Mouse (Mus musculus) skeletal muscle tissue, adult 2 months (tissue): ENCODE data around the gene Btg2.

Experiments
- DNase-seq: peaks from one replicate; pipeline ENCODE4 v3.0.0-alpha.2; 2012; ENCODE audit warnings: low read depth, low spot score

The Btg2 gene

DNA sequence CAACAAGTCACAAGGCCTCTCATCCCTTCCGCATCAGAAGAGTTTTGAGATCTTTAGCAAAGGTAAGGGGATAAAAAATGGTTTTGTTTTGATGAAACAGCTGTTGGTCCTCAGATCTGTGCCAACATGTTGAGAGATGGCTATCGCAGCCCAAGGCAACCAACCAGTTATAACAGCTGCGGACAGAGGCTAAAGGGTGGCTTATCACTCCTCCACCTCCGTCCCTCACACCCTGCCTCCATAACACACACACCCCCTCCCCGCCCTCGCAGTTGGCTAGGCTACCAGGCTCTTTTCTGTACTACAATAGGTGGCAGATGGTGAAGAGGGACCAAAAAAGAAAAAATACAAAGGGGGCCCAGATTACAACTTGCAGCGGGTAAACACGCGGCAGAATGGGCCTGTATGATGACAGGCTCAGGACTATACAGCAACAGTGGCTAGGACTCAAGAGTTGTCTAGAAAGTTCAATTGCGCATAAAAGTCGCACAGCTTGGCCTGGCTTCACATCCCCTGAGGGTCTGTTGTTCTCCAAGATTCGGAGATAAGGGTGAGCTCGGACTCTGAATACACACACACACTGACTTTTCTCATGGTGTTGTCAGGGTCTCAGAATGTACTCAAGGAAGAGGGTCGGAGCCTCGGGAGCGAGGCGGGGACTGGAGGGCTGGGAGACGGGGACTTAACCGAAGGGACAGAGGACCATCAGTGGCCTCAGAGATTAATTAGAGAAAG, 692 bp downstream of the Btg2 start:
- peak; percentile 43 for DNase-seq

- DNase-seq, result no peak
Measured at GRCm38 (mm10) chr1:134077389-134078060, 1.4 kb downstream of the Btg2 start.

DNA sequence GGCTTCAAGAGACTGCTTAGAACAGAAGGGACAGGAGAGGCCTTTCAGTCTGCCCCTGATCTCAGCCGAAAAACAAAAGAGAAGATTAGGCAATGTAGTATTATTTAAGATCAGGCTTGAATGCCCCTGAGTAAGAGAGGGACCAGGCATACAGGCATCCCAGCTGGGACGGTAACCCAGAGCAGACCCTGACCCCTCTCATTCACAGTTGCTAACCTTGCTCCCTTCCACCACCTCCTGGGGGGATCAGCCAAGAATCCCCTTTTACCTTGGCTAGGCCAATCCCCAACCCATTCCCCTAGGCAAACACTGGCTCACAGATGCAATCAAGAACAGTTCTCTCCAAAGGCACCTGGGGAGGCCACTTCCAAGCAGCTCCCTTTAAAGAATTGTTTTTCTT, 2.1 kb downstream of the Btg2 start:
- no peak for DNase-seq

- DNase-seq, result no peak
Measured at GRCm38 (mm10) chr1:134075532-134075931, 3.4 kb downstream of the Btg2 start.

DNA sequence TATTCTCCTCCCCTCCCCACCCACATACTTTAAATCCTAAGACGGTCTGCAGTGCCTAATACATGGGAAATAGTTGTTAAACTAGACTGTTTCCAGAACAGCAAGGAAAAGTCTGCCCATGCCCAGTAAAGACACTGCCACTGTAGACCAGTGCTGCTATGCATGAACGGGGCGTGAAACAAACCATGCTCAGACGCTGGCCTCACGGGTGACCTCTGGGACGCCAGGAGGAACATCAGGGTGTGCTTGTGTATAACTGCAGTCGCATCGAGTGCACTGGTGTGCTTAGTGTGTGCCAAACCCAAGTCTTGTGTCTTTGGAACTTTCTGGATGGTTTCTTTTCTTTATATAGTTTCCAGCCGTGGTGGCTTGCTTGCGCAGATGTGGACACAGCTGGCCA, 4.3 kb downstream of the Btg2 start:
- DNase-seq, result no peak

GRCm38 (mm10) chr1:134074184-134074583, 4.7 kb downstream of the Btg2 start:
- no peak for DNase-seq

DNA sequence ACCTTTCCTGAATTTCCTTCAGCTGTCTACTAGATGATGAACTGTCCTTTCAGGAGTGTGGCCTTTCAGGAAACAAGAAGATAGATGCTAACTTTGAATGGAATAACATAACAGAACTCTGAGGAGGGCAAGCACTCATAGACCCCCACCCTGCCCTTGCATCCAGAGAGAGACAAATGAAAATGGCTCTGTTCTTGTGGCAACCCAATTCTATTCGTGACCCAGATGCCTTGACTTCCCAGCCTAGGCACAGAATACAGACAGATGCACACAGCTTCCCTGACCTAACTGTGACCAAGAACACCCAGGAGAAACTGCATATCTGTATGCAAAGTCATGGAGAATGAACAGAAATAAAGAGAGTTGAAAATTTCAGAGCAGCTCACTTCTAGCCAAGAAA, 5.3 kb downstream of the Btg2 start:
- no peak for DNase-seq

DNA sequence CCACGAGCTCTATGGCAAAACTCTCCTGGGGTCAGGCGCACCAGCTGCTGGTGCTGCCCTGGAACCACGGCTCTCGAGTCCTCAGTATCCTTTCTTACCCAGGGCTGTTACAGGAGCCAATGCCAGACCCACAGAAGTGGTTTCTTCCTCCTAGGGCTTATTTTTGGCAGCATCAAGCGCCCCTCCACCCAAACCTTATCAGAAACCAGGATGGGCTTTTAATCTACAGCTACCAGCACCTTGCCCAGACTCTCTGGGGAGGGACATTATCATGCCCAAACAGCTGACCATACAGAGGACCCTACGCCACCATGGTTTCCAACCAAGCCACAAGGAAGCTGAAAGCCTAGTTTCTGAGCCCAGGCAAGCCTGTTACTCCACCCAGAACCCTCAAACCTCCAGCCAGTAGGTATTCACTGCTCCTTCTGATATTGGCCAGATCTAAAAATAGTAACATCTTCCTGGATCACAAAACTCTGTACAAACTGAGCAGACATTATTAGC, 5.8 kb downstream of the Btg2 start:
- DNase-seq, result no peak

GRCm38 (mm10) chr1:134071411-134072018, 7.4 kb downstream of the Btg2 start:
- DNase-seq, result no peak

GRCm38 (mm10) chr1:134070099-134070669, 8.7 kb downstream of the Btg2 start:
- no peak for DNase-seq

DNA sequence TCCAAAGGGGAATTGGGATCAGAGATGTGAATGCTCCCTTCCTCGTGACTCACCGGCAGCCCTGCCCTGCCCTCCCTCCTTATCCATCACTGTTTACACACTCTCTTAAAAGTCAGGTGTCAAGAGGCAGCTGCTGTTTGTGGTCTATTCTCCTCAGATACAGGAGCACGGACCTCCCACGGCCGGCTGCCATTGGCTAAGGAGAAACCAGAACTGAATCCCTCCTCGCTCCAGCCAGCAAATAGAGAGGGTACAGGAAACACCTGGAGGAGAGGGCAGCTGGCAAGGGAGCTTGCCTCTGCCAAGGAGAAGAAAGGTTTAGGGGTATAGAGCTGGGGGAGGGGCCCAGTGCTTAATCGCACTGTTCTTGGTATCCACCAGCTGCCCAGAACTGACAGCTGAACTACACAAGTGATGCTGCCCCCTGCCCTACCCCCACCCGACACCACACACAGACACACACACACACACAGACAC, 11.7 kb downstream of the Btg2 start:
- DNase-seq, result peak; percentile 47

DNA sequence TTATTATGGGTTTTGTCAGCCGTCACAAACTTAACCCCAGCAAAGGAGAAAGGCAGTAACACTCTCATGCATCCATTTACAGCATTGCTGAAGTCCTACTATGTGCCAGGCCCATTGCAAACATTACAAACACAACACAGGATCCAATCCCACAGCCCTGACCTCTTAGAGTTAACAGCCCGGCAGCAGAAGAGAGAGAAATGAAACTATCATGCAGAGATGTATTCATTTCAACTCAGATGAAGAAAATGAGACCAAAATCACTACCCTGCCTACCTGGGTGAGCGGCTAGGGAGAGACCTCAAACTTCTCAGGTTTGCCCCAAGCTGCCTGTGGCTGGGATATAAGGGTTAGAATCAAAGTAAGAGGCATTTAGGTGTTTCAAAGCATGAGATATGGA, 12.4 kb downstream of the Btg2 start:
- no peak for DNase-seq

GRCm38 (mm10) chr1:134065241-134065809, 13.6 kb downstream of the Btg2 start:
- peak; percentile 63 for DNase-seq

DNA sequence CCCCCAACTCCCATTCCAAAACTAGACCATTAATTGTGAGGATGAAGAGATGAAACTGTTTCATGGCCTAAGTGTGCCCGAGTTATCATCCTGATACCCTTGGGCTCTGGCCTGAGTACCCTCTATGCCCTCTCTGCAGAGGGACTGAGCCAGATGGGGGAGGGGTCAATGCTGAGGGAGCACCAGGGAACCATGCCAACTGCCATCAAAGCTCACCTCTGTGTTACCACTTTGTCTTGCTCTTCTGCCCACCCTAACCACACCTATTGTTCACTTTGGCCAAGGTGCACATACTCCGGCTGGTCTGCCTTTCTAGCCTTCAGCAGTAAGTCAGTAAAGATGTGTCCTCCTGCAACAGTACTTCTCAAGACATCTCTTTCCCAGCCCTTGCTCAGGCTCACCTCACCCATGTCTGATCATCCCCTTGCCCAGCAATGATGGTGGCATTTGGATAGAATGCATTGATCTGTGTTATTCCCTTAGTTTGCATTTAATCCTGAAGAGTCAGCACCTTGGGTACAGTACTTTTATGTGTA, 14.6 kb downstream of the Btg2 start:
- DNase-seq, result no peak

GRCm38 (mm10) chr1:134063773-134064125, 15.2 kb downstream of the Btg2 start:
- DNase-seq, result no peak

DNA sequence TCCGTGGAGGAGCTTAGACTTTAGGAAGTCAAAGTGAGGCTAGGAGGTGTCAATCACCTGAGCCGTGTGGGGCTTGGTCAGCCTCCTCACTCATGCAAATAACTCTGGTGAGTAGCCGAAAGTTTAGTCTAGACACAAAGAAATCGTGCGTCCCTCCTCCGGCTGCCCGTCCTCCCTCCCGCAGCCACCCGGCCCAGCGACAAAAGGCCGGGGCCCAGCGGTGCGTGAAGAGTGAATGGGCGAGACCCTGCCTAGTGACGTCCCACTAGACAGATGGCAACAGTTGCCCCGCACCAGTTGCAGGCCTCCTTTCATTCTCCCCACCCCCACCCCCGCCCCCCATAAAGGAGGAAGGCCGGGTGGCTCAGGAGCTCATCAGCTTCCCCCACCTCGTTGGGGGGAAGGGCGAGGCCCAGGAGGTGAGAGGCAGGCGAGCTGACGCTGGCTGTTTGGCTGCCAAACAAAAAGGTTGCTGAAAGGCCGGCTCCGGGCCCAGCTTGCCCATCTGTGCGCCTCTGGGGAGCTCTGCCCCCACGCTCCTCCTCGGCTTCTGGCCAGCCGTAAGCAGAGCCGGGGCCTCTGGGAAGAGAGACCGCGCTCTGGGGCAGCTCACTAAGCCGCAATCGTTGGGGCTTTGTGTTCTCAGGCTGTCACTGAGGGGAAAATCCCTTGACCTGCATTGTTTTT, 15.7 kb downstream of the Btg2 start:
- peak; percentile 72 for DNase-seq

GRCm38 (mm10) chr1:134062411-134063085, 16.4 kb downstream of the Btg2 start:
- no peak for DNase-seq

- DNase-seq, result no peak
Measured at GRCm38 (mm10) chr1:134061915-134062314, 17.0 kb downstream of the Btg2 start.

GRCm38 (mm10) chr1:134060849-134061569, 17.9 kb downstream of the Btg2 start:
- DNase-seq, result peak; percentile 95
